In genomic region chr19:9937428-9937827, GRCm38 (mm10) we compare ENCODE assay signal across 1 mouse cellular context.
TF ChIP-seq lines count a peak whose summit lies in the region.

No protein-coding gene starts in this region.

TF ChIP-seq in MEL, 35 proteins besides CTCF, POLR2A, EP300 and RAD21:
- TF ChIP-seq HCFC1 (IDR thresholded peaks at IDR 0.05; ENCODE audit: low read depth, low read length): no peak
TF ChIP-seq in MEL: peak in this region for 0.
